Mouse (Mus musculus): ENCODE measurements around the gene Rbm15b. TPM values are rescaled to one million over a fixed set of nuclear protein-coding genes. Genes with fewer than 3 reads are reported as not detected.

Rbm15b gene
- polyA plus RNA-seq, 1 experiment from 2014 or later, result 12.6 TPM

DNA sequence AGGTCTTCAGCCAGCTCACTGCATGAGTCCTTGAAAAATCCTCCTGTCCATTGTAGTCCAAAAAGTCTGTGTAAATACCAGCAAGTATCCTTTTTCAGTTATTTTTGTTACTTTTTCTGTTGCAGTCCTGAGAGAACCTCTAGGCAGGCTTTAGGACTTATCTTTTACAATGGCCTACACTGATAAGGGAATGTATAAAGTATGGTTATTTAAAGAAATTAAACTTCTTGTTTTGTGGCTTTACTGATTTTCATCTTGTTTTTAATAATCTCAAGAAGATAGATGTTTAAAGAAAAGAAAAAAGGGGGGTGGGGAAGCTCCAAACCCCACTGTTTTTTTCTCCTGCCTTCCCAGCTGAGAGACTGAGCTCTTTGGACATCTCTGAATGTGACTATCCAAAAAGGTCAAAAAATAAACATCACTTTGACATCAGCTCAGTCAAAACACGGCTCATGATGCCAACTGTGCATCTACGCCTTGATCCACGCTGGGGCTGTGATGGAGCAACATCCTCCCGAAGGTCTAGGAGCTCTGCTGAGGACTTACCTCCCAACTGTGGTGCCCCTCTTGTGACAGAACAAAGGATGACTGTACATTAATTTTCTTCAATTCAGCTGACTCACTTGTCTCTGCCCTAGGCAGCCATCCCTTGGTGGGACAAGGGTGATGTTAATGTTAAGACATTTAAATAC is 16.0 kb upstream of the Rbm15b start:
- Histone ChIP-seq H3K4me1 (ENCODE audit: control insufficient read depth, insufficient read depth, low read length) (no peaks in the 10 kb centered on the region), H3K4me2 (ENCODE audit: low read length) (no peak overlapping the region), H3K36me3 (ENCODE audit: control insufficient read depth, insufficient read depth, low read length) (peaks cover 15% of the 10 kb centered on the region), H3K27ac (ENCODE audit: low read length) (no peak overlapping the region), H3K4me3 (ENCODE audit: low read depth, low read length) (no peak overlapping the region), H3K9me3 (replicated peaks; ENCODE audit: control insufficient read depth, low read length, poor library complexity, severe bottlenecking) (no peaks in the 10 kb centered on the region), H3K9ac (ENCODE audit: low read depth, low read length) (no peak overlapping the region), H3K27me3 (ENCODE audit: control insufficient read depth, insufficient read depth, low read depth, low read length) (no peaks in the 10 kb centered on the region)
- WGBS, result 74% methylated on average over 4 of the region's 4 CpGs
- no peak for ATAC-seq

DNA sequence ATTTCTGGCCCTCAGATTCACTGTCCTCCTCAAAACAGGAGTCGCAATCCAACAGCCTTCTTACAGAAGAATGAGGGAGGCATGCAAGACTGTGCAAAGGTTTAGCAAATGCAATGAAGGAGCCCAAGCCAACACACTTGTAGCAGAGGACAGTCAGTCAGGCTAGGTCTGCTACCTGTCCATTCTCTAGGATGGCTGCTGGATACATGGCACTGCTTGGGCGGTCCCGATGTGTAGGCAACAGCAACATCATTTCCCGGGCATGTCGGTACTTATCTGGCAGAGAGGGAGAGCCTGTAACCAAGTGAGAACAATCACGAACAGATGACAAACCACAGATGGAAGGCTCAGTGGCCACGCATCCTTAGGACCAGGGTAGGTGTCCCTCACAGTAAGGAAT is 14.4 kb upstream of the Rbm15b start:
- no peaks in the 10 kb centered on the region for H3K4me1 ChIP-seq (ENCODE audit: control insufficient read depth, insufficient read depth, low read length)
- 93% methylated on average over 7 of the region's 7 CpGs for WGBS
- no peaks in the 10 kb centered on the region for H3K9me3 ChIP-seq (replicated peaks; ENCODE audit: control insufficient read depth, low read length, poor library complexity, severe bottlenecking)
- H3K4me3 ChIP-seq (ENCODE audit: low read depth, low read length), result no peak overlapping the region
- ATAC-seq, result no peak
- peaks cover 8% of the 10 kb centered on the region for H3K36me3 ChIP-seq (ENCODE audit: control insufficient read depth, insufficient read depth, low read length)
- no peak overlapping the region for H3K27ac ChIP-seq (ENCODE audit: low read length)
- no peaks in the 10 kb centered on the region for H3K27me3 ChIP-seq (ENCODE audit: control insufficient read depth, insufficient read depth, low read depth, low read length)
- H3K4me2 ChIP-seq (ENCODE audit: low read length), result no peak overlapping the region
- no peak overlapping the region for H3K9ac ChIP-seq (ENCODE audit: low read depth, low read length)

DNA sequence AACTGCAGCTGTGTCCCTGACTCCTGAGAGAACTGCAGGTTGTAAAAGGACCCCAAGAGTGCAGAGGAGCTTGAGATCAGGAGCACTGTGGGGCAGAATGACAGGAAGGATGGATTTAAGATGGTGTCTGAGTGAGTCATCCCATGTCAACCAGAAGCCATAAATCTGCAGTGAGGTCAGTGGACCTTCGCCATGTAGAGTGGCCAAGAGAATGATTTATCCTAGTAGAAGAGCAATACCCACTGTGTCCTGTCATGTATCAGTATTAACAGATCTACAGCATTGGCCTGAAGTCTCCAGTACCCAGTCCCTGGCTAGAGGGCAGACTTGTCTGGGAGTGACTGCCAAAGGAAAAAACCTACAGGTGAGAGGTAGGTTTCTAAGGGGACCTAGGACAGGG is 11.7 kb upstream of the Rbm15b start:
- Histone ChIP-seq H3K9me3 (replicated peaks; ENCODE audit: control insufficient read depth, low read length, poor library complexity, severe bottlenecking) (no peaks in the 10 kb centered on the region), H3K4me2 (ENCODE audit: low read length) (no peak overlapping the region), H3K27ac (ENCODE audit: low read length) (no peak overlapping the region), H3K27me3 (ENCODE audit: control insufficient read depth, insufficient read depth, low read depth, low read length) (no peaks in the 10 kb centered on the region), H3K9ac (ENCODE audit: low read depth, low read length) (no peak overlapping the region), H3K4me3 (ENCODE audit: low read depth, low read length) (no peak overlapping the region), H3K4me1 (ENCODE audit: control insufficient read depth, insufficient read depth, low read length) (no peaks in the 10 kb centered on the region), H3K36me3 (ENCODE audit: control insufficient read depth, insufficient read depth, low read length) (peaks cover 15% of the 10 kb centered on the region)
- ATAC-seq, result no peak
- 94% methylated on average over 1 of the region's 1 CpGs for WGBS

DNA sequence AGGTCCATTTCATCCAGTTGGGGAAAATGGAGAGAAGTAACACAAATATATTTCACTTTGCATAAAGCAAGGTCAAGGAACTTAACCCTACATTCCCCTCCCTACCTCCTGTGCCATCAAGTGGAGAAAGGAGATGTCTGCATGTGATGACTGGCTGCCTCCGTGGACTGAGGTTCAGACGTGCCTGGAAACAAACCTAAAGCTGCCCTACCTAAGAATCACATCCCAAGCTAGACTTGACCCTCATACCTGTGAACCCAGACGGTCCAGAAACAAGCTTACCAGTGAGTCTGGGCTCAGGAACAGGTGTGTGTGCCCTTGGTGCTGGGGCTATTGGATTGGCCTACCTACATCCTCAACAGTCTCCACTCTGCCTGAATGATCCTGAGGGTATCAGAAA is 6.1 kb upstream of the Rbm15b start:
- peak overlapping the region; percentile 20; the same call in 1 of the 2 replicates for H3K9ac ChIP-seq (ENCODE audit: low read depth, low read length)
- no peak overlapping the region for H3K27ac ChIP-seq (ENCODE audit: low read length)
- H3K27me3 ChIP-seq (ENCODE audit: control insufficient read depth, insufficient read depth, low read depth, low read length), result no peaks in the 10 kb centered on the region
- no peak overlapping the region for H3K4me3 ChIP-seq (ENCODE audit: low read depth, low read length)
- WGBS, result 48% methylated on average over 3 of the region's 3 CpGs
- H3K9me3 ChIP-seq (replicated peaks; ENCODE audit: control insufficient read depth, low read length, poor library complexity, severe bottlenecking), result no peaks in the 10 kb centered on the region
- no peak for ATAC-seq
- no peak overlapping the region for H3K4me2 ChIP-seq (ENCODE audit: low read length)
- H3K4me1 ChIP-seq (ENCODE audit: control insufficient read depth, insufficient read depth, low read length), result peaks cover 22% of the 10 kb centered on the region
- H3K36me3 ChIP-seq (ENCODE audit: control insufficient read depth, insufficient read depth, low read length), result peaks cover 25% of the 10 kb centered on the region

DNA sequence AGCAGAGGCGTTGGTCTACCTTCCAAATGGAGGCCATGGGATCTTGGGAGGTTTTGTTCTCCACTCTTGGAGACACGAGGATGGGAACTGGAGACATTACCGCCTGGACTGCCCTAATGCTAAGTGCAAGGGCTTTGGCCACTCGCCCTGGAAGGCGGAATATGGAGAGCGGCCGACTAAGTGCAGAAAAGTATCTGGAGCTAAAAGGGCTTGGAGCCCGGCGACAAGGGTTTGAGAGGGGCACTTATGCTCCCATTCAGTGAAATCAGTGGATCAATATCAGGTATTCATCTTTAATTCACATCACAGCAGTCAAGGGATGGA is 5.3 kb upstream of the Rbm15b start:
- Histone ChIP-seq H3K27me3 (ENCODE audit: control insufficient read depth, insufficient read depth, low read depth, low read length) (no peaks in the 10 kb centered on the region), H3K4me1 (ENCODE audit: control insufficient read depth, insufficient read depth, low read length) (peaks cover 29% of the 10 kb centered on the region), H3K36me3 (ENCODE audit: control insufficient read depth, insufficient read depth, low read length) (peaks cover 26% of the 10 kb centered on the region), H3K4me2 (ENCODE audit: low read length) (peak overlapping the region; percentile 85), H3K4me3 (ENCODE audit: low read depth, low read length) (peak overlapping the region; percentile 89), H3K9me3 (replicated peaks; ENCODE audit: control insufficient read depth, low read length, poor library complexity, severe bottlenecking) (no peaks in the 10 kb centered on the region), H3K27ac (ENCODE audit: low read length) (peak overlapping the region; percentile 93), H3K9ac (ENCODE audit: low read depth, low read length) (peak overlapping the region; percentile 81)
- WGBS, result under 1% methylated on average over 9 of the region's 9 CpGs
- ATAC-seq, result no peak

DNA sequence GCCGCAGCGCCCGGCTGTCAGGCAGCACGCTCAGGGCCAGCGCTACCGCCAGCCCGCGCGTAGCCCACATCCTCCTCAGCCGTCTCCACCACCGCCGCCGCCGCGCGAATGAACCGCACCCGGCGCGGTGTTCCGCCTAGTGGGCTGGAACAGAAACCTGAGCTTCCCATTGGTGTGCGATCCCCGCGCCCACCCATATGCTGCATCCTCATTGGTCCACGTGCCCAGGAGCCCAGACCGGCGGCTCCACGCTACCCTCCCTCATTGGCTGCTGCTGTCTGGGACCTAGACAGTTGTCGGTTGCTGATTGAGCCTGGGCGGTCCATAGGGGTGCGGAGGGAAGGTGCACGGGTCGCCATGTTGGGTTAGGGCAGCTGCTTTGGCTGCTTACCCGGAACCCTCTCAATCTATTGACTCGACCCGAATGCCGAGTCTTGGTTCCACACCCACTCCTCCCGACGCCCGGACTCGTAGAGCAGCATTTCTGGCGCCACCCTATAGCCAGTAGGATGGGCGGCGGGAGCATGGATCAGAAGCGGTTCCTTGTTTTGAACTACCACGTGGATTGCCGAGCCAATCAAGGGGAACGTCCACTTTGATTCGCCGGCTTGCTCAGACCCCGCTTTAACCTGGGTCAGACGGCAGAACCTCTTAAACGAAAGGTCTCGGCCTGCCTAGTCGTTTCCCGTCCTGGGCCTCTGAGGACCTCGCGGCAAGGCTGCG is 4.8 kb upstream of the Rbm15b start, which contains the start of gene Manf:
Gene Manf, minus strand, starts transcription at position 151 of the 723 bp plus-strand sequence.
- Histone ChIP-seq H3K36me3 (ENCODE audit: control insufficient read depth, insufficient read depth, low read length) (peaks cover 26% of the 10 kb centered on the region), H3K4me3 (ENCODE audit: low read depth, low read length) (peak within 1 kb of the TSS; percentile 89), H3K9me3 (replicated peaks; ENCODE audit: control insufficient read depth, low read length, poor library complexity, severe bottlenecking) (no peaks in the 10 kb centered on the region), H3K4me1 (ENCODE audit: control insufficient read depth, insufficient read depth, low read length) (peaks cover 33% of the 10 kb centered on the region), H3K27ac (ENCODE audit: low read length) (peak within 1 kb of the TSS; percentile 93), H3K4me2 (ENCODE audit: low read length) (peak within 1 kb of the TSS; percentile 85), H3K27me3 (ENCODE audit: control insufficient read depth, insufficient read depth, low read depth, low read length) (no peaks in the 10 kb centered on the region), H3K9ac (ENCODE audit: low read depth, low read length) (peak within 1 kb of the TSS; percentile 95)
- peak; percentile 100 for ATAC-seq
- WGBS, result under 1% methylated on average over 59 of the region's 59 CpGs

DNA sequence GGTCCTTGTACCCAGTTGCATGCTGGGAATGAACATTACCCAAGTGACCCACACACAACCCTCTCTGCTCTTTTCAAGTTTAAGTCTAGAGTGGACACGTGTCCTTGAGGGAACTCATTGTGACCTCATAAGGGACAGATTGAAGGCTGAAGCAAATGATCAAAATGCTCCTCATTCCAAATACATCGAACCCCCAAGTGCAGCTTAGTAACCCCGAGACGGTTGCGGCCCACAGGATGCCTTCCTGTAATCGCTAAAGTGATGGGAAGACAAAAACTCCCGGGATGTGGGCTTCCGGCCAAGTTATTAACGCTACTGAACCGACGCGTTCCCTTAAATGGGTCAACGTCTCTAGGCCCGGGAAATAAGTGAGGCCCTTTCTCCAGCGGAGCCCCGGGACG is 4.1 kb upstream of the Rbm15b start:
- WGBS, result under 1% methylated on average over 17 of the region's 17 CpGs
- H3K4me2 ChIP-seq (ENCODE audit: low read length), result peak overlapping the region; percentile 77
- H3K9ac ChIP-seq (ENCODE audit: low read depth, low read length), result peak overlapping the region; percentile 95
- H3K27ac ChIP-seq (ENCODE audit: low read length), result peak overlapping the region; percentile 89
- no peaks in the 10 kb centered on the region for H3K9me3 ChIP-seq (replicated peaks; ENCODE audit: control insufficient read depth, low read length, poor library complexity, severe bottlenecking)
- H3K4me3 ChIP-seq (ENCODE audit: low read depth, low read length), result peak overlapping the region; percentile 89
- H3K4me1 ChIP-seq (ENCODE audit: control insufficient read depth, insufficient read depth, low read length), result peaks cover 33% of the 10 kb centered on the region
- H3K27me3 ChIP-seq (ENCODE audit: control insufficient read depth, insufficient read depth, low read depth, low read length), result no peaks in the 10 kb centered on the region
- peaks cover 24% of the 10 kb centered on the region for H3K36me3 ChIP-seq (ENCODE audit: control insufficient read depth, insufficient read depth, low read length)
- no peak for ATAC-seq

DNA sequence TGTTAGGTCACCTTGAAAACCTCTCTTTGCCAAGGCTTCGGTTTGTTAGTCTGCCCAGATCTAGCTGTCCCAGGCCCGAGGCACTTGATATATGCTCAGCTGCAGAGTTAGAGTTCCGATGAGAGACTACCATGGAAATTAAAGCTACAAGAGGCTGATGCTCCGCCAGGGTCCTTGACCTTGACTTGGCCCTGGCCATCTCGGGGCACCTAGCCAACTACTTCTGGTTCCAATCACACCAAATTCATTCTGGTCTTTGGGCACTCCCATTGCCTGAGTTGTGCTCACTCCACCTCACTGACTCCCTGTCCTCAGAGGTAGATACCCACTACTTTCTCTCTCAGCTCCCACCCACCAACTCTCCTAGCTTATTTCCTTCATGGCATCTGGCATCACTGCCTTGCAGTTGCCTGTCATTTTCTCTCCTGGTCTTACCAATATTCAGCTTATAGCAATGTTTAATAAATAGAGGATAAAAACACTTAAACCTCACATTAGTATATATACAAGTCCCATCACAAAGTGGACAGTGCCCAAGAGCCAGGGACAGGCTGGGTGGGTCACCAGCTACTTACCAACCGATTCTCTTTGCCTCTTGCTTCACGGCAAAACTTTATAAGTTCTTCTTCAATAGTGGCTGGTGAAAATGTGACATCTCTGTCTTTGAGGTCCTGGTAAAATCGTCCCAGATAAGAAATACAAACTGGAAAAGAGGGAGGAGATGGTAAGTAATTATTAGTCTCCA is 3.4 kb upstream of the Rbm15b start:
- Histone ChIP-seq H3K27me3 (ENCODE audit: control insufficient read depth, insufficient read depth, low read depth, low read length) (no peaks in the 10 kb centered on the region), H3K36me3 (ENCODE audit: control insufficient read depth, insufficient read depth, low read length) (peaks cover 23% of the 10 kb centered on the region), H3K27ac (ENCODE audit: low read length) (no peak overlapping the region), H3K9me3 (replicated peaks; ENCODE audit: control insufficient read depth, low read length, poor library complexity, severe bottlenecking) (no peaks in the 10 kb centered on the region), H3K4me3 (ENCODE audit: low read depth, low read length) (peak overlapping the region; percentile 89), H3K4me1 (ENCODE audit: control insufficient read depth, insufficient read depth, low read length) (peaks cover 34% of the 10 kb centered on the region), H3K4me2 (ENCODE audit: low read length) (peak overlapping the region; percentile 77), H3K9ac (ENCODE audit: low read depth, low read length) (peak overlapping the region; percentile 95)
- 72% methylated on average over 8 of the region's 8 CpGs for WGBS
- no peak for ATAC-seq

DNA sequence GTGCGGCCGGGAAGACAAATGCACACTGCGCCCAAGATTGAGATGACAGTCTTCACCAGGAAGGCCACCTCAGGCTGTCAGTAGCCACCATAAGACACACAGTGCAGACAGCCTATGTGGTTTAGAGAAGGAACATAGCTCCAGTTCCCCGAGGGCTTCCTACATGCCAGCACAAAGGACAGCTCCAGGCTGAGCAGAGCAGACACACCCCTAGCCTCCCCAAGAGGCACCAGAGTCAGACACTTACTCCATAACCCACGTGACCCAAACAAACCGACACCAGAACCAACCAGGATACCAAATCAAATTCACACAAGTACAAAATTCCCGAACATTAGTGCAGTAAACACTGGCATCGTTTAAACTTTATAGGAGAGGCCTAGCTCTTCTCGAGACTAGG is 2.1 kb upstream of the Rbm15b start:
- WGBS, result 87% methylated on average over 9 of the region's 9 CpGs
- peaks cover 47% of the 10 kb centered on the region for H3K4me1 ChIP-seq (ENCODE audit: control insufficient read depth, insufficient read depth, low read length)
- H3K9ac ChIP-seq (ENCODE audit: low read depth, low read length), result no peak overlapping the region
- no peaks in the 10 kb centered on the region for H3K9me3 ChIP-seq (replicated peaks; ENCODE audit: control insufficient read depth, low read length, poor library complexity, severe bottlenecking)
- H3K4me3 ChIP-seq (ENCODE audit: low read depth, low read length), result no peak overlapping the region
- H3K36me3 ChIP-seq (ENCODE audit: control insufficient read depth, insufficient read depth, low read length), result peaks cover 20% of the 10 kb centered on the region
- H3K27ac ChIP-seq (ENCODE audit: low read length), result no peak overlapping the region
- no peak for ATAC-seq
- H3K4me2 ChIP-seq (ENCODE audit: low read length), result no peak overlapping the region
- no peaks in the 10 kb centered on the region for H3K27me3 ChIP-seq (ENCODE audit: control insufficient read depth, insufficient read depth, low read depth, low read length)
